Mouse (Mus musculus) skeletal muscle tissue, adult 2 months (tissue): ENCODE results near the gene Piwil4.

Experiments
- DNase-seq: peaks from one replicate; pipeline ENCODE4 v3.0.0-alpha.2; 2012; ENCODE audit warnings: low read depth, low spot score

Gene Piwil4

GRCm38 (mm10) chr9:14740151-14740924 is at the start of gene Piwil4:
Piwil4 (minus strand) TSS chr9:14740733.
- DNase-seq, result no peak

DNA sequence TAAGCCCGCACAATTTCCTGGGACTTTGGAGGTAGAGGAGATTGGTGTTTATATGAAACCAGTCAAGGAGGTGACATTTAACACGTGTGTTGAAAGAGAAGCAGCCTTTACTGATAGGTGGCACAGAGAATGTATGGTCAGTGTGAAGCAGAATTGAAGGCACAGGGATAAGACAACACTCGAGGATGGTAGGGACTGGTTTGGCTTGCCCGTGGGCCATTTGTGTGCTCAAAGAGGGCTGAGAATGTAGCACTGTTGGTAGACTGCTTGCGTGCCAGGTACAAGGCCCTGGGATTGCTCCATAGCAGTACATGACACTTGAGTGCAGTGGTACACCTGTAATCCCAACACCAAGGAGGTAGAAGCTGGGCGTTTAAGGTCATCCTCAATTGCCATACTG is 46.8 kb upstream of the Piwil4 start:
- DNase-seq, result no peak

- peak; percentile 93 for DNase-seq
Observed at GRCm38 (mm10) chr9:14784039-14785002, 43.8 kb upstream of the Piwil4 start, which contains the start of the genes Mre11a and Ankrd49. Mre11a (plus strand) TSS chr9:14784654. Ankrd49 (minus strand) TSS chr9:14784856.

DNA sequence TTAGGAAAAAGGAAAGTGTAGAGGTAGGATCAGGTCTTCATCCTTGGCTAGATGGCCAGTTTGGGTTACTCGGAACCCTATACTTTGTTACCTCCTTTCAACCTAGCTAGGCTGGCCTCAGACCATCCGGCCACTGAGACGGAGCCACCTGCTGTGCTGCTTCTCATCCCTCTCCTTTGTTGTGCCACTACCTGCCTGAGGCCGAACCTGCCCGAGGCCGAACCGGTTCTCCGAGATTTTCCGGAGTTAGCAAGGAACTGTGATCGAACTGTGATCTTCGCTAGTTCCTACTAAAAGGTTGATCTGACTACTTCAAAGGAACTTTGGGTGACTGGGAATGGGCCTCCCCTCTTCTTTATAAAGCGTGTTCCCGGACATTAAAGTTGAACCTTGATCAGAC is 37.8 kb upstream of the Piwil4 start:
- DNase-seq, result no peak

GRCm38 (mm10) chr9:14773813-14774212 is 33.3 kb upstream of the Piwil4 start:
- DNase-seq, result no peak

- DNase-seq, result no peak
Observed at GRCm38 (mm10) chr9:14772074-14772473, 31.5 kb upstream of the Piwil4 start.

- DNase-seq, result no peak
Observed at GRCm38 (mm10) chr9:14770803-14771471, 30.4 kb upstream of the Piwil4 start, which contains the start of gene 1700012B09Rik. 1700012B09Rik (minus strand) TSS chr9:14771030.

DNA sequence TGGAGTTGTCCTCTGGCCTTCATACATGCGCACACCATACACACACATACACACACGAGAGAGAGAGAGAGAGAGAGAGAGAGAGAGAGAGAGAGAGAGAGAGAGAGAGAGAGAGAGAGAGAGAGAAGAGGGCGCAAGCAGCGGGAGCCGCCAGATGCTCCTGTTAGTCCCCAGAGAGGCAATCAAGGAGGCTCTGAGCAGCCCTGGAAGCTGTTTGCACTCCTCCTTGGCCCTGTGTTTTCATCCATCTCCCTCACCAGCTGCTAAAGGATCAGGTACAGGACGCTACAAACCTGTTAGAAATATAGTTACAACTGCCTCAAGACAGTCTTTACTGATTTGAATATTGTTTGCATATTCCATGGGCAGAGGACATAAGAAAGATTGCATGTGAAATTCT is 29.3 kb upstream of the Piwil4 start:
- no peak for DNase-seq

- DNase-seq, result no peak
Observed at GRCm38 (mm10) chr9:14764765-14765164, 24.2 kb upstream of the Piwil4 start.

DNA sequence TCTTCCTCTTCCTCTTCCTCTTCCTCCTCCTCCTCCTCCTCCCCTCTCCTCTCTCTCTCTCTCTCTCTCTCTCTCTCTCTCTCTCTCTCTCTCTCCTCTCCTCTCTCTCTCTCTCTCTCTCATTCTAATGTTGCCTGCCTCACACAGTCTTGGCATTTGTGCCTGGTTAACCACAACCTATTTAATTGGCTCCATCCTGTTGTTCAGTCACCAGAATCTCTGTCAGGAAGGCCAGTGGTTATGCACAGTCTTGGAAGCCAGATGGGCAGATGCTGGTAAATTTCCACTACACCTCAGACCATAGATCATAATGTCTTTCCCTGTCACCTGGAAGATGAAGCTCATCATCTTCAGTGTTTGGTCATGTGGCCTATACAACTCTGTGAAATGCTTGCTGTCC is 18.7 kb upstream of the Piwil4 start:
- no peak for DNase-seq

GRCm38 (mm10) chr9:14758590-14758989 is 18.1 kb upstream of the Piwil4 start:
- no peak for DNase-seq

DNA sequence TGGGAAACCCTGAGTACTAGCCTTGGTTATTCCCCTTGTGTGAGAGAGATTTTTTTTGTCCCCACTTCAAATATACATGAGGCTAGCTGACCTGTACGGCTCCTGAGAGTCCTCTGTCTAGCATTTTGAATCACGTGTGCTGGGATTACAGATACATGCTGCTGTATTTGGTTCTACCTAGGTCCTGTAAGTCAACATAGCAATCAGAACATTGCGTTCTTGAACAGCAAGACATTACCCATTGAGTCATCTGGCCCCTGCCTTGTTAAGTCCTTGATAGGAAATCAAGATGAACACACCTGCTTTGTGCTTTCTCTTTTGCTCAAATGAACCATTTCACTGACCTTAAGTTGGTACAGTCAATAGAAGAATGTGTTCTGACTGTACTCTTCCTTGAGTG is 13.9 kb upstream of the Piwil4 start:
- DNase-seq, result no peak

- no peak for DNase-seq
Observed at GRCm38 (mm10) chr9:14753947-14754346, 13.4 kb upstream of the Piwil4 start.

DNA sequence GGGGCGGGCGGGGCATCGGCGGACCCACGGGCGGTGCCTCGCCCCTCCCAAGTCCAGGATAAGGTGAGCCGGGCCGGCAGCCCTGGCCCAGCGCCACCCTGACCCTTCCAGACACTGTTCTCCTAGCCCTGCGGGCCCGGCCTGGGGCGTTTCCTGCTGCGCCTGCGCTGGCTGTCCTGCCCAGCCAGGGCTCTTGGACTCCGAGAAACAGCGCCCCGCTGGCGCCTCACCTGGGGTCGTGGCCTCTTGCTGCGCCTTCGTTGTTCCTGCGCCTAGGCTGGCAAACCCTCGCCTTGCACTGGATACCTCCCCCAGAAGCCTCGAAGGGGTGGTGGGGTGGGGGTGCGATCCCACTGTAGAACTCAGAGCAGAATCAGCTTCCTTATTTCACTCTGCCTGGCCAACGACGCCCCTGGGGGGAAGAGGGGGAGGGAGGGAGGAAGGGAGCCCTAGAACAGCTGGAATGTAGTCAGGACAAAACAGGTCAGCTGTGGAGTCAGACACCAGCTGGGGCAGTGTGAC is 11.5 kb upstream of the Piwil4 start, which contains the start of gene Fut4:
Gene Fut4, minus strand, starts transcription at position 393 of the 522 bp plus-strand sequence.
- DNase-seq, result peak; percentile 16

DNA sequence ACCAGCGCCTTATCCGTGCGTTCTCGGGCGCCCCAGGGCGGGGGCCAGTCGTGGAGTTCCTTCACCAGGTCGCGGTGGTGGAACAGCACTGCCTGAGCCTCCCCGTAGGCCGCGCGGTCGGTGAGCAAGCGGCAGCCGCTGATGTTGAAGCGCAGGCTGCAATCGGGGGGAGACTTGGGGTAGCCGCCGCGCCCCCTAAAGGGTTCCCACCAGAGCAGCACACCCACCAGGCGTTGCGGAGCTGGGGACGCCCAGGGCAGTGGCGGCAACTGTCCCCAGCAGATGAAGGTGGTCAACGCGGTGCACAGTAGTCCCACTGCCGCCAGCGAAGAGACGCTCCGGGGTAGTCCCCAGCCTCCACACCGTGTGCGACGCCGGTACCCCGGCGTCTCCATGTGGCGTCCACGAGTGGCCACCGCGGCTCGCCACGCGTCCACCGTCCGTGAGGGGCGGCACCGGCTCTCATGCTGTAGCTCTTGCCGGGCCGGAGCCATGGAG is 11.0 kb upstream of the Piwil4 start:
- DNase-seq, result no peak

DNA sequence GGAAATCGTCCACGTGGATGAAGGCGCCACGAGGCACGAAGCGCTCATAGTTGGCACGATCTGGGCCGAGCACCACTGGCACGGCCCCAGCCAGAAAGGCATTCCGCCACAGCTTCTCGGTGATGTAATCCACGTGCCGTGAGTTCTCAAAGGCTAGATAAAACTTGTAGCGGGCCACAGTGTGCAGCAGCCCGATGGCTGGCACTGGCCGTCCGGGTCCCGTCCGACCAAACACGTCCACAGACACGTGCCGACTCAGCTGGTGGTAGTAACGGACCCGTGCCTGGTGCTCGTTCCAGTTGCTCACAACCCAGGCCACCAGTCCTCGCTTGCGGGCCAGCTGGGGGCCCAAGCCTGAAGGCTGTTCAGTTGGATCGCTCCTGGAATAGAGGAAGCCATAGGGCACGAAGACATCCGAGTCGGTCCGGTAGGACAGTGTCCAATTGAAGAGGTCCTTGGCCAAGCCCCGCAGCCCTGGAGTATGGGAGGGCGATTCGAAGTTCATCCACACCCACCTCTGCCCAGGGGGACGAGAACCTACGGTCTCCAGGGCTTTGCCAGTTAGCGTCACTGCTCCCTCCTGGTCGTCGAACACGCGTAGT is 10.5 kb upstream of the Piwil4 start:
- DNase-seq, result no peak

DNA sequence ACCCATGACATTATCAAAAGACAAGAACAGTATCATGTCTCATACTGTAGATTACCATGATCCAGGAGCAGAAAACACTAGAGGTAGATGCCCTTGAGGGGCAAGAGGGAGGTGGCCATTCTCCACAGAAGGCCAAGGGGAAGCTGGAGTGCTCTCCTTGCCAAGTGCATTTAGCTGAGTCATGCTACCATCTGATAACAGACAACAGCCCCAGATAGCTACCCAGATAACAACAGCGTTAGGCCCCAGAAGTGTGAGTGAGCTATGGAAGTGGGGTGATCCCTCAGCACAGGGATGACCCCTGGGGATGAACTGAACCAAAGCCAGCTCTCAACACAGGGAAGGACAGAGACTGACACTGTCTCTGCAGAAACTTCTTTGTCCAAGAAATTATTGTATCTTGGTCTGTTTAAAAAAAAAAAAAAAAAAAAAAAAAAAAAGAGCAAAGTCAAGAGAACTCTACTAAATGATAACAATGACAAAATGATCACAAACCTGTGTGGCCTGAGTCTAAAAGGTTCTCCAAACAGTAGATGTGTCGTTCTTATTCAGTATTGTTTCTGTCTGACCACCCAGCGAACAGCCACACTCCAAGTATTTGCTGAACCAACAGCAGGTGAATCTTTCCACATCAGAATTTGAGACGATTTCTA is 909 bp downstream of the Piwil4 start:
- no peak for DNase-seq

GRCm38 (mm10) chr9:14730941-14731541 is 9.5 kb downstream of the Piwil4 start:
- no peak for DNase-seq

GRCm38 (mm10) chr9:14728365-14728764 is 12.2 kb downstream of the Piwil4 start:
- DNase-seq, result no peak

GRCm38 (mm10) chr9:14726629-14727028 is 13.9 kb downstream of the Piwil4 start:
- no peak for DNase-seq
